Mouse (Mus musculus) olfactory bulb, adult 2 months (tissue): ENCODE data around the gene Bcas3.

Experiments
- CTCF ChIP-seq: fragments of 200-500 bp; IDR thresholded peaks from 2 replicates; pipeline ENCODE4 v1.5.1; 2012; ENCODE audit warnings: low read depth, mild to moderate bottlenecking, low read length, moderate library complexity; ENCODE audit not compliant: insufficient read depth
- POLR2A ChIP-seq: fragments of 200-500 bp; IDR thresholded peaks from 2 replicates; pipeline ENCODE4 v1.6.1; 2012; ENCODE audit warnings: mild to moderate bottlenecking, low read depth, low read length, moderate library complexity; ENCODE audit not compliant: insufficient read depth

DNA sequence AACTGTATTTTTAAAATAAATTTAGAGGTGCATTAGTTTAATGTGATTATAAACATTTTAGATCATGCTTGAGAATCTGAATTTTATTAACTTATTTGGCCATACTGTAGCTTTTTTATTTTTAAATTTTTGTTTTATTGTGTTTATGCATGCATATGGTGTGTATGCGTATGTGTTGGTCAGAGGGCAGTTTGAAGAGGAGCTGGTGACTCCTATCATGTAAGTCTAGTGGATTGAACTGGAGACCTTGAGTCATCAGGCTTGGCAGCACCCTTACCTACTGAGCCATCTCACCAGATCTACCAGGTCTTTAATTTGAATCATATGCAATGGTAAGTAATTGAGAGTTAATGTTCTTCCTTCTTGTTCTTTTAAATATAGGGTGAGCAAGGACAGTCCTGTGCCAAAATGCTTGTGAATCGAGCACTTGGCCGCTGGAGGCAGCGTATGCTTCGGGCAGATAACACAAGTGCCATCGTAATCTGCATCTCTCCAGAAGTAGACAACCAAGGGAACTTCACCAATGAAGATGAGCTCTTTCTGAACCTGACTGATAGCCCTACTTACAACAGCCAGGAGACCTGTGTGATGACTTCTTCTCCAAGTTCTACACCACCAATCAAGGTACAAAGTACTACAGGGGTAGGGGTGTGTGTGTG, 13.7 kb upstream of the Bcas3 start:
- no peak for TF ChIP-seq CTCF
- no peak for TF ChIP-seq POLR2A
